Mouse (Mus musculus): ENCODE measurements at regions not wholly inside any gene's neighbourhood (a gene's known extent, or its start where the extent isn't known, plus 50 kb on each side); places are given as distances from the start of the nearest gene placed in this dataset.

GRCm38 (mm10) chr3:118480515-118481248, 81.2 kb upstream of the Dpyd start:
- TF ChIP-seq POLR2A (IDR thresholded peaks at IDR 0.05; ENCODE audit: extremely low read depth, insufficient read depth, low read length) (no peak), CTCF (IDR thresholded peaks at IDR 0.05; ENCODE audit: low read depth, low read length) (no peak)

Measured in liver, adult 2 months (tissue).